Mouse (Mus musculus): ENCODE measurements at regions not wholly inside any gene's neighbourhood (a gene's known extent, or its start where the extent isn't known, plus 50 kb on each side); places are given as distances from the start of the nearest gene placed in this dataset.

GRCm38 (mm10) chr2:79555395-79555794 lies 79.8 kb upstream of the Itprid2 start:
- TF ChIP-seq CTCF (IDR thresholded peaks at IDR 0.05; ENCODE audit: low read depth, low read length), result no peak
- no peak for TF ChIP-seq GATA1 (IDR thresholded peaks at IDR 0.05; ENCODE audit: borderline replicate concordance, low read length)
- no peak for TF ChIP-seq TAL1 (conservative IDR thresholded peaks at IDR 0.05; ENCODE audit: low read depth, low read length)
